Mouse (Mus musculus) spleen, postnatal 4 days (tissue): ENCODE data around the gene Arhgap19.

Source experiments
- DNase-seq, 2 experiments: peaks; one replicate each; pipeline ENCODE4 v3.0.0; 2022; ENCODE audit warnings: low spot score in 2 of 2

The Arhgap19 gene

GRCm38 (mm10) chr19:41743396-41743795, 58.5 kb downstream of the Arhgap19 start, which contains the start of gene Slit1:
Gene Slit1, minus strand, starts transcription at chr19:41743665.
- no peak for DNase-seq

GRCm38 (mm10) chr19:41738896-41739295, 63.0 kb downstream of the Arhgap19 start:
- no peak for DNase-seq

- DNase-seq: no peak
These were observed 63.4 kb downstream of the Arhgap19 start for GRCm38 (mm10) chr19:41738429-41738805.

GRCm38 (mm10) chr19:41737657-41738428, 64.0 kb downstream of the Arhgap19 start:
- DNase-seq: no peak

GRCm38 (mm10) chr19:41734685-41735084, 67.2 kb downstream of the Arhgap19 start:
- no peak for DNase-seq

GRCm38 (mm10) chr19:41725491-41725890, 76.4 kb downstream of the Arhgap19 start:
- DNase-seq: no peak

GRCm38 (mm10) chr19:41724831-41725470, 76.9 kb downstream of the Arhgap19 start:
- DNase-seq: no peak

GRCm38 (mm10) chr19:41723337-41723736, 78.5 kb downstream of the Arhgap19 start:
- no peak for DNase-seq

- DNase-seq: no peak
These were observed 82.4 kb downstream of the Arhgap19 start for GRCm38 (mm10) chr19:41719436-41719835.
